Mouse (Mus musculus): ENCODE data around the gene Dennd1a. TPM values are rescaled to one million over a fixed set of nuclear protein-coding genes. Genes with fewer than 3 reads are reported as not detected.

The Dennd1a gene
- polyA plus RNA-seq, 2 experiments from 2014 or later: 8.8 to 13.4 TPM

- ATAC-seq: no peak
Observed at GRCm38 (mm10) chr2:38108586-38108985, 178.6 kb downstream of the Dennd1a start.

GRCm38 (mm10) chr2:38102674-38103073, 184.5 kb downstream of the Dennd1a start:
- ATAC-seq: no peak

GRCm38 (mm10) chr2:38100289-38100688, 186.9 kb downstream of the Dennd1a start:
- no peak for ATAC-seq

DNA sequence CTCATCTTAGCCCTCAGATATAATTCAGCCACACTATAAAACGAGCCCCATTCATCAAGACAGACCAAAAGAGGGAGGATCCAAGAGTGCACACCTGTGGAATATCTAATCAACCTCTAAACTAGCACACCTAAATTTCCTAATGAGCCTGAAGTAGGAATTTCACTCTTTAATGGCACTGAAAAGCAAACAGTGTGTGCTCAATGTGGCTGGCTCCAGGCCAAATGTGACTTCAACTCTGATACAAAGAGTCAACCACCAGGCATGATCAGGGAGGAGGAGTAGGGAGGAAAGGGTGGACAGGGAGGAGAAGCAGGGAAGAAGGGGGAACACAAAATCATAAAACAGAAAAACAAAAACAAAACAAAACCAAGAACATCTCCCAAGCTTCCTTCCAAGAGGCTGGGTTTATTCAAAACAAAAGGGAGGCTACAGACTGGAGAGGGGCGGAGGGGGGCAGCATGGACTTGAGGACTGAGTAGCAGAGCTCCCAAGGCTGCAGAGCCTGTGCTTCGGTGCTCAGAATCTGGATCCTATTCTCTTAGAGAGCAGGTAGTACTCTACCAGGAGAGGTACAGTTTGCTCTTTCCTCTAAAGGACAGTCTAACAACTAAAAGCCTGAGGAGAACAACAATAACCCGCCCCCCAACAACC, 187.9 kb downstream of the Dennd1a start:
- no peak for ATAC-seq

DNA sequence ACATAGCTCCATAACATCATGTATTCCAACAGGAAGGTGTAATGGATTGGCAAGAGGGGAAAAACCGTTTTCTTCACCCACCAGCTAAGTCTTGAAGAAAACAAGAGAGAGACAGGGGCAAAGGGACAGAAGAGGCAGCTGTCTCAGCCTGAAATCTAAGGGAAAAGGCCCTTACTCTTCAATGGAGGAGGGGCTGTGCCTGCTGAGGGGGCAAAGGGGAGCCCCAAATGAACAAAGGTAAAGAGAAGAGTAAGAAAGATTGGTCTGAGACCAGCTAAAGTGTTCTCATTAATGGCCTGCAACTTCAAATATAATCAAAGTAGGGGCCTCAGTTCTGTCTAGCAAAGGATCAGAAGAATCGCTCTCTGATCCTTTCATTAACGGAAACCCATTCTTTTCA, 189.7 kb downstream of the Dennd1a start:
- ATAC-seq: no peak

GRCm38 (mm10) chr2:38096328-38096727, 190.9 kb downstream of the Dennd1a start:
- no peak for ATAC-seq

GRCm38 (mm10) chr2:38094380-38095163, 192.6 kb downstream of the Dennd1a start:
- ATAC-seq: no peak

- ATAC-seq: no peak
Observed at GRCm38 (mm10) chr2:38093968-38094367, 193.2 kb downstream of the Dennd1a start.

DNA sequence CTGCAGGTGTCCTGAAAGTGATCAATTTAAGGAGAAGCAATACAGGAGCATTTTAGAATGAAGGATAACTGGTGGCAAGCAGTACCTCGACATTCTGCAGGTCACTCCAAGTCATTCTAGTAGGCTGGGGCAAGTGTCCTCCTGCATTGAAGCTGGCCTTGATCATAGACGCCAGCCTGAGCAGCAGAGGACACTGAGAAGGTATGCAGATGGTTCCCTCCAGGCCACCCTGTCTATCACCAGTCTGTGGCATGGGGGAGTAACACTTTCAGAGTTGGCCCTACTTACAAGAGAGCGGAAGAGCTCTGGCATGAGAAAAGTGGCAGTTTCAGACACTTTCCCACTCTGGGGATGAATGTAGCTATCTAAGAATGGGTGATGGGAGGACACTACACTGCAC, 193.9 kb downstream of the Dennd1a start:
- ATAC-seq: no peak

DNA sequence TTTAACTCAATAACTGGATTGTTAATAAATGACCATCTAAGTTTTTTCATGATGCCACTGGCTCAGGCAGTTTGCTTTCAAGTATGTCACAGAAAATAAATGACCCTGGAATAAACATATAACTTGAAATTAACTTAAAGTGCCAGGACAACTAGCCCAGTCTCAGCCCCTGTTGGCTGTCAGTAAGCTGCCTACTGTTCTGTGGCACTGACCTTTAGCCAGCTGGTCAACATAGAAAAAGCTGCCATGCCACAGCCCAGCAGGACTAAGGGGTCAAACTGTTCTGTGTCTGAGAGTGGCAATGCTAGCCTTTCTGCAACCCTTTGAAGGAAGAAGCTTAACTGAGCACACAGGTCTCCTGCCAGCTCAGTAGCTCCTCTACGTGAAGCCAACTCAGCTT, 198.8 kb downstream of the Dennd1a start:
- ATAC-seq: no peak

GRCm38 (mm10) chr2:38085058-38085457, 202.1 kb downstream of the Dennd1a start:
- ATAC-seq: no peak

- ATAC-seq: no peak
Observed at GRCm38 (mm10) chr2:38083251-38083650, 203.9 kb downstream of the Dennd1a start.

- ATAC-seq: no peak
Observed at GRCm38 (mm10) chr2:38074495-38074894, 212.7 kb downstream of the Dennd1a start.

- peak; percentile 88 for ATAC-seq
Observed at GRCm38 (mm10) chr2:38072061-38072460, 215.1 kb downstream of the Dennd1a start.

DNA sequence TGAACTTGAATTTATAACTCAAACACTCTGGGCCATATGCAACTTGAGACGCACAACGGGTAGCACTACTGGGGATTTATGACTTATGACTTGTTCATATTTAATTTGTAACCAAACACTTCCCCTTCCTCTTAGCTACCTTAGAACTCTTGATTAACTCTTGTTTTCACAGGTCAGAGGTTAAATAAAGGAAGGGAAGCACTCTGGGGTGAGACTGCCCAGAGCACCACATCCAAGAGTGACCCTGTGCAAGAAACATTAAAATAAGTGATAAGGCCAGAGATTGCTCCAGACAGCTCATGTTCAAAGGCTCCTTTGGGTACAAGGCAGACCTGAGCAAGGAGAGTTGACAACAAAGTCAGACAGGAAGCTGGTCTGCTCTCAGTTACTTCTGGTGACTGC, 219.0 kb downstream of the Dennd1a start:
- ATAC-seq: peak; percentile 51

DNA sequence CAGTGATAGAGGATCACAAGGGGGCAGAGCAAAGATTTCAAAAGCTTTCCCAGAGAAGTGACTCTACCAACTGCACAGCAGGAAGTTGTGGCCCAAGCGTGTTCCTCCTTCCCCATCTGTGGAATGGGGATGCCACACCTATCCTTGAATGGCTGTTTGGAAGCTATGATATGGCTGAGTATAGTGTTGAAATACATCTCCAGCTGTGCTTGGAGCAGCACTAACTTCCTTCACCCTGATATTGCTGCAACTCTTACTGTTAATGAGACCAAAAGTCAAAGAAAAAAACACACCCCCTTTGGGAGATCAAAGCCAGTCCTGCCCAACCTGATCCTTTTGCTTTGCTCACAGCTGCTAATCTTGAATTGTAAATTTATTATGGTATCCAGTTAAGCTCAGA, 221.3 kb downstream of the Dennd1a start:
- no peak for ATAC-seq

DNA sequence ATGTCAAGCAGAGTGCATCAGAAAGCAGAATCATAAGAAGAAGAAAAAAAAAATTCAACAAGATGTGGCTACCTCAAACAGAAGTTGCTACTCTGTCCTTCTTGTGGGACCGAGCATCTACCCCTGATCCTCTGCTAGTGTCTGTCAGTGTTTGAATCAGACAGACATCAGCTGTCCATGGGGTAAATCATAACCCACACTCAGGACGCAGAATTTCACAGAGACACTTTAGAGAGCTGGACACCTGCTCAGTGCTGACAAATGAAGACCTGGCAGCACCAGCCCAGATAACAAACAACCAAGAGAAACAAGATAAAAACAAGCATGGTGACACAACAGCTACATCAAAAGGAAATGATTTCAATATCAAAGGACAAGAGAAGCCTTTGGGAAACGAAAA, 222.9 kb downstream of the Dennd1a start:
- no peak for ATAC-seq

DNA sequence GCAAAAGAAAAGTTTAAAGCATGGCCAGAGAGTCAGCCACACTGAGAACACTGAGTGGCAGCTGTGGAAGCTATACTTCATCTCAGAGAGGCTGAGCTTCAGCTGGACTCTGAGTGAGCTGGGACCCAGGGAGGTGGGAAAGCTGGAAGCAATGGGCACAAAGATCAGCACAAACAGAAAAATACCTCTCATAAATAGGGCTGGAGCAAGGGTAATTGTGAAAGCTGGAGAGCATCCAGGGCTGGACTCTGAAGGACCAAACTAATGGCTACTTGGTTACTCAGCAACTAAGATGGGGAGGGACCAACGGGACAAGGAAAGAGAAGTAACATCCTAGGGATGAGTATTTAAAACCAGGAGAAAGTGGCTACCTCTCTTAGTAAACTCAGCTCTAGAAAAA, 225.0 kb downstream of the Dennd1a start:
- no peak for ATAC-seq

DNA sequence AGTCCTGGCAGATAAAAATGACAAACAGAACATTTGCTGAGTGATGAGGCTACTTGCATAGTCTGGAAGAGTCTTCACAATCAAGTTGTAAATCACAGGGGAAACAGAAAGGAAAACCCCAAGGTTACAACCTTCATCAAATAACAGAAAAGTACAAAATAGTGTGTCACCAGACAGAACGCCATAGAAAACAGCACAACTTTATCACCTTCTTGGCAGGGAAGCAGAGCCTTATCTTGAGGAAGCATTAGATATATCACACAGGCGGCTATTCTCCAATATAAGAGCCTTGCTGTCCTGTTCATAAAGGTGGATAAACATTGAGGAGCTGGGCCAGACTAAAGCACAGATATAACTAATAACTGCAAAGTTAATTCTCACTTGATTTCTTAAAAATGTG, 225.7 kb downstream of the Dennd1a start:
- ATAC-seq: no peak

DNA sequence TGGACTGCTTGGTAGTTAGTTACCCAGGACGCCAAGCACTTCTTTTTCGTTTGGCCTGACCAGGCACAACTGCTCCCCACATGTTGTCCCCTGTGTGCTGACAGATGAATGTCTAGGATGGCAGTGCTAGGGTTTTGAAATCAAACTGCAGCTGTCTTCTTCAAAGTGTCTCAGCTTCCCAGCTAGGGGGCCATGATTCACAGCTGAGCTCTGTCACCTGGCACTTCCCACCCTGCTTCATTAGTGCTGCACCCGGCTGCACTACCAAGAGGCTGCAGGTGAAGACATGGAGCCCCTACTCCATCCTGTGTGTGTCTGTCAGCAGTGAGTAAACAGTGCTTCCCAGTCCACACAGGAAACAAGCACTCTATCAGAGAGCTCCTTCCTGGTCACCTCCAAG, 234.8 kb downstream of the Dennd1a start:
- ATAC-seq: no peak

DNA sequence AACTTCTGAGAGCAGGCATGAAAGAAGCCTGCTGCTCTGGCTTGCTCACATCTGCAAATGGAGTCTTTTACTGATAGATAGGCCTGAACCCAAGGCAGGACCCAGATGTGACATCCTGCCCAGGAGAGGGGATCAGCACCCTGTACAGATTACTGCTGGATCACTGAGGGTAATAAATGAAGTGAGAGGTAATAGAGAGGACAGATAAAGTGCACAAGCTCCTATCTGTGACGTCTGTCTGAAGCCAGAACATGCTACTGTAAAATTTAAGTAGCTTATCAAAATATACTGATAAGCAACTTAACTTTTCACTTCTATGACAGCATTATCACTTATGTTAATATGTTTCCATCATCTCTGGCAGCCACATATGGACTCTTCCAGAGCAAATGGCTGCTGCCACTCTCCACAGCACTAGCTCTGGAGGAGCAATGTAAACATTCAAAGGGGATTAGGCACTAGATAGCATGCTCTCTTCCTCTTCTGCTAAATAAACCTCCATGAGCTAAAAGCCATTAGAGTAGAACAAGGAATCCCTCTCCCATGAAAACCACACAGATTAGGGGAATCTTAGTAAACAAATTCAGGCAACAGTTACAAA, 235.6 kb downstream of the Dennd1a start:
- no peak for ATAC-seq

- no peak for ATAC-seq
Observed at GRCm38 (mm10) chr2:38048996-38049395, 238.2 kb downstream of the Dennd1a start.

DNA sequence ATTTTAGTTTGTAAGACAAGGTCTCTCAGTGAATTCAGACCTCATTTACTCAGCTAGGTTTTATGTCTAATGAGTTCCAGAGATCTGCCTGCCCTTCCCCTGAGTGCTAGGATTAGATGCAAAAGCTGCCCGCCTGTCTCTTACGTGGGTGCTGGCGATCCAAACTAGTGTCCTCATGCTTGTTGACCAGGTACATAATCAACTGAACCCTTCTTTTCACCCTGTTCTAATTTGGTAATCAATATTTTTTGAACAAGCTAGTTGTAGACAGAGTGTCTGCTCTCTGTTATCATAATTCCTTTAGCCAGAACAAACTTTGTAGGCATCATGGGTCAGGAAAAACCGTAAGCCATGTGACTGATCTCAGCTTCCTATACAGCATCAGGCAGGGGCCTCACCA, 241.9 kb downstream of the Dennd1a start:
- no peak for ATAC-seq

DNA sequence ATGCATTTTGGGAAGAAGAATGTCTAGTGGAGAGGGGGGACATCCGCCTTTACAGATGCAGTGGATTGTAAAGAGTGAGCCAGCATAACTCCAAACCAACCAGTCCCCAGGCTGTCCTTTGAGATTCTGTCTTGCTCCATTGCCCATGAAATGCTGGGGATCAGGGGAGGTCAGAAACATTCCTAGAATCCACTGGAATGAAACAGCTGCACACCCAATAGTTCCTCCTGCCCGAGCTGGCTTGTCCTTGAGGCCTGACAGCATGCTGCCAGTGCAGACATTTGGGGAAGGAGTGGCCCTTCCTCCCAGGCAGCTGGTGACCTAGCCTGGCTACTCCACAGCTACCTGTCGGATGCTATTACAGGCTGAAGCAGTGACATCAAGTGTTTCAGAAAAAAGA, 246.3 kb downstream of the Dennd1a start:
- no peak for ATAC-seq
